Mouse (Mus musculus): Measurements from ENCODE around the gene Ifitm2.

Ifitm2 gene

GRCm38 (mm10) chr7:140905642-140906081 is 50.1 kb downstream of the Ifitm2 start:
- WGBS = 94% methylated on average over 2 of the region's 2 CpGs

Data from cerebral cortex, adult 2 months (tissue).